Mouse (Mus musculus): Measurements from ENCODE around the gene Fxyd3.

Gene Fxyd3

GRCm38 (mm10) chr7:31098697-31099611 is 22.4 kb upstream of the Fxyd3 start:
- peak in 1 of 2 experiments; percentile 35 for DNase-seq (ENCODE audit: low spot score in 2 of 2)

GRCm38 (mm10) chr7:31097583-31098248 is 21.2 kb upstream of the Fxyd3 start:
- peak; percentile 79 to 89 for DNase-seq (ENCODE audit: low spot score in 2 of 2)

GRCm38 (mm10) chr7:31096892-31097564 is 20.5 kb upstream of the Fxyd3 start:
- DNase-seq (ENCODE audit: low spot score in 2 of 2), result peak in 1 of 2 experiments; percentile 44

GRCm38 (mm10) chr7:31094774-31095501 is 18.4 kb upstream of the Fxyd3 start:
- peak in 1 of 2 experiments; percentile 34 for DNase-seq (ENCODE audit: low spot score in 2 of 2)

GRCm38 (mm10) chr7:31089721-31090120 is 13.2 kb upstream of the Fxyd3 start:
- peak; percentile 72 to 75 for DNase-seq (ENCODE audit: low spot score in 2 of 2)

GRCm38 (mm10) chr7:31088206-31088605 is 11.7 kb upstream of the Fxyd3 start:
- DNase-seq (ENCODE audit: low spot score in 2 of 2), result no peak

- peak in 1 of 2 experiments; percentile 44 for DNase-seq (ENCODE audit: low spot score in 2 of 2)
These were observed 10.8 kb upstream of the Fxyd3 start for GRCm38 (mm10) chr7:31087262-31087661.

GRCm38 (mm10) chr7:31086175-31086755 is 9.8 kb upstream of the Fxyd3 start:
- DNase-seq (ENCODE audit: low spot score in 2 of 2), result peak; percentile 67 to 86

GRCm38 (mm10) chr7:31085171-31085570 is 8.7 kb upstream of the Fxyd3 start:
- no peak for DNase-seq (ENCODE audit: low spot score in 2 of 2)

- no peak for DNase-seq (ENCODE audit: low spot score in 2 of 2)
These were observed 7.6 kb upstream of the Fxyd3 start for GRCm38 (mm10) chr7:31084140-31084539.

GRCm38 (mm10) chr7:31082831-31083588 is 6.5 kb upstream of the Fxyd3 start:
- no peak for DNase-seq (ENCODE audit: low spot score in 2 of 2)

- DNase-seq (ENCODE audit: low spot score in 2 of 2), result no peak
These were observed 5.6 kb upstream of the Fxyd3 start for GRCm38 (mm10) chr7:31082106-31082505.

GRCm38 (mm10) chr7:31081106-31081505 is 4.6 kb upstream of the Fxyd3 start:
- no peak for DNase-seq (ENCODE audit: low spot score in 2 of 2)

GRCm38 (mm10) chr7:31080611-31081010 is 4.1 kb upstream of the Fxyd3 start:
- no peak for DNase-seq (ENCODE audit: low spot score in 2 of 2)

GRCm38 (mm10) chr7:31079670-31080069 is 3.2 kb upstream of the Fxyd3 start:
- no peak for DNase-seq (ENCODE audit: low spot score in 2 of 2)

GRCm38 (mm10) chr7:31077885-31078445 is 1.5 kb upstream of the Fxyd3 start:
- DNase-seq (ENCODE audit: low spot score in 2 of 2), result peak; percentile 32 to 36

GRCm38 (mm10) chr7:31077470-31077869 is 966 bp upstream of the Fxyd3 start:
- no peak for DNase-seq (ENCODE audit: low spot score in 2 of 2)

GRCm38 (mm10) chr7:31074713-31075069 is 1.8 kb downstream of the Fxyd3 start:
- DNase-seq (ENCODE audit: low spot score in 2 of 2), result no peak

GRCm38 (mm10) chr7:31074061-31074712 is 2.3 kb downstream of the Fxyd3 start:
- DNase-seq (ENCODE audit: low spot score in 2 of 2), result no peak

- DNase-seq (ENCODE audit: low spot score in 2 of 2), result no peak
These were observed 3.0 kb downstream of the Fxyd3 start for GRCm38 (mm10) chr7:31073546-31073945.

Data from natural killer cell, adult 2 months (primary cell).